In the genomic region with DNA sequence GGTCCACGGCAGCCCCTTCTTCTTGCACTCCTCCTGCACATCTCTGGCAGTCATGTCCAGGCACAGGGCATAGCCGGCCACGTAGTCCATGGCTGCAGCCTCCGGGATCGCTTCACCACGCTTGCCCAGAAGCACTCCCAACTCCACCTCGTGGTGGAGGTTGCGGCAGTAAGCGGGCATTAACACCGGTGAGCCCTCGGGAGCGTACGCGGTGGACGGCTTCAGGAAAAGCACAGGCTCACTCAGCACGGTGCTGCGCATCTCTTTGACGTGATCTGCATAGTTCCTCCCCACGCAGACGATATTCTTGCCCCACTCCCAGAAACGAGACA, we compare ENCODE assay signal across 8 mouse cellular contexts. TPM values are rescaled to one million over a fixed set of nuclear protein-coding genes. Genes with fewer than 3 reads are reported as not detected.
DNase-seq lines count a peak whose midpoint lies in the region; ATAC-seq and TF ChIP-seq lines count a peak whose summit lies in the region.

No protein-coding gene starts in this region.

- no peaks in the 10 kb centered on the region for H3K9me3 ChIP-seq in heart, embryonic 11.5 days (replicated peaks; ENCODE audit: control insufficient read depth, low read length)
- H3K9me3 ChIP-seq in ES-Bruce4 (replicated peaks; ENCODE audit: control insufficient read depth, insufficient read depth, low read length, poor library complexity, severe bottlenecking) = no peaks in the 10 kb centered on the region
- no peaks in the 10 kb centered on the region for H3K9me3 ChIP-seq in forebrain, embryonic 12.5 days
- no peaks in the 10 kb centered on the region for H3K9me3 ChIP-seq in liver, embryonic 14.5 days (ENCODE audit: control insufficient read depth, low read length)

- DNase-seq in heart, adult 8-10 months (ENCODE audit: low spot score) = no peak
- no peak for DNase-seq in liver, embryonic 14.5 days (ENCODE audit: low read depth in 3 of 3, low spot score in 3 of 3)
- DNase-seq in thymus, postnatal 36 days = no peak
- no peak for DNase-seq in frontal cortex, postnatal 25 days (ENCODE audit: low spot score in 2 of 2)
- DNase-seq in thymus, postnatal 10 days (ENCODE audit: low spot score in 2 of 2) = no peak

- peak overlapping the region; percentile 99 for H3K27ac ChIP-seq in heart, embryonic 11.5 days (ENCODE audit: low read depth, low read length)
- peak overlapping the region; percentile 65 for H3K27ac ChIP-seq in ES-Bruce4 (ENCODE audit: insufficient read depth, low read length)
- H3K27ac ChIP-seq in forebrain, embryonic 12.5 days = peak overlapping the region; percentile 91
- peak overlapping the region; percentile 92 for H3K27ac ChIP-seq in liver, embryonic 14.5 days

- WGBS in heart, embryonic 11.5 days (ENCODE audit: insufficient replicate concordance) = under 1% methylated on average over 21 of the region's 21 CpGs
- WGBS in forebrain, embryonic 12.5 days = under 1% methylated on average over 21 of the region's 21 CpGs
- 0% methylated on average over 21 of the region's 21 CpGs for WGBS in liver, embryonic 14.5 days (ENCODE audit: insufficient replicate concordance)

- TF ChIP-seq CTCF in ES-Bruce4 (IDR thresholded peaks at IDR 0.05; ENCODE audit: low read depth, low read length) = no peak
- peak; percentile 71 for TF ChIP-seq CTCF in liver, embryonic 14.5 days (IDR thresholded peaks at IDR 0.05; ENCODE audit: low read depth)

- peak overlapping the region; percentile 57 for H3K4me3 ChIP-seq in heart, embryonic 11.5 days (ENCODE audit: low read depth, low read length)
- H3K4me3 ChIP-seq in ES-Bruce4 (ENCODE audit: low read depth, low read length) = peak overlapping the region; percentile 69
- peak overlapping the region; percentile 80 for H3K4me3 ChIP-seq in forebrain, embryonic 12.5 days (replicated peaks)
- peak overlapping the region; percentile 71 to 83 for H3K4me3 ChIP-seq in liver, embryonic 14.5 days (ENCODE audit: insufficient read depth in 1 of 2, low read depth in 2 of 2, low read length in 2 of 2)

- H3K27me3 ChIP-seq in heart, embryonic 11.5 days (ENCODE audit: control insufficient read depth, insufficient read depth, low read length) = peaks cover 7% of the 10 kb centered on the region; the same call in 1 of the 2 replicates
- no peaks in the 10 kb centered on the region for H3K27me3 ChIP-seq in ES-Bruce4 (ENCODE audit: control insufficient read depth, insufficient read depth, low read length, poor library complexity, severe bottlenecking)
- peaks cover 19% of the 10 kb centered on the region for H3K27me3 ChIP-seq in forebrain, embryonic 12.5 days
- no peaks in the 10 kb centered on the region for H3K27me3 ChIP-seq in liver, embryonic 14.5 days (ENCODE audit: control insufficient read depth, insufficient read depth, low read length)

- TF ChIP-seq POLR2A in ES-Bruce4 (IDR thresholded peaks at IDR 0.05; ENCODE audit: insufficient read depth, low read length) = no peak

- no peak for TF ChIP-seq EP300 in ES-Bruce4 (IDR thresholded peaks at IDR 0.05; ENCODE audit: insufficient read depth, low read depth, low read length)
- no peak for TF ChIP-seq EP300 in liver, embryonic 14.5 days (IDR thresholded peaks at IDR 0.05; ENCODE audit: low read depth)

- peak overlapping the region; percentile 85 for H3K4me2 ChIP-seq in heart, embryonic 11.5 days
- peak overlapping the region; percentile 83 for H3K4me2 ChIP-seq in forebrain, embryonic 12.5 days
- H3K4me2 ChIP-seq in liver, embryonic 14.5 days (ENCODE audit: low read depth) = peak overlapping the region; percentile 89

- 0 out of 2 replicates have a peak, but pooled peaks cover 3% of the 10 kb centered on the region for H3K36me3 ChIP-seq in heart, embryonic 11.5 days (ENCODE audit: control insufficient read depth, insufficient read depth, low read length)
- H3K36me3 ChIP-seq in ES-Bruce4 (ENCODE audit: control insufficient read depth, insufficient read depth, low read length, poor library complexity, severe bottlenecking) = no peaks in the 10 kb centered on the region
- peaks cover 8% of the 10 kb centered on the region for H3K36me3 ChIP-seq in forebrain, embryonic 12.5 days (replicated peaks)
- peaks cover 18% of the 10 kb centered on the region for H3K36me3 ChIP-seq in liver, embryonic 14.5 days (replicated peaks; ENCODE audit: control insufficient read depth, insufficient read depth, low read depth)

- peak overlapping the region; percentile 80 for H3K9ac ChIP-seq in heart, embryonic 11.5 days (ENCODE audit: low read depth, low read length)
- peak overlapping the region; percentile 18 for H3K9ac ChIP-seq in ES-Bruce4 (ENCODE audit: low read depth, poor library complexity, severe bottlenecking)
- peak overlapping the region; percentile 71 for H3K9ac ChIP-seq in forebrain, embryonic 12.5 days
- peak overlapping the region; percentile 86 for H3K9ac ChIP-seq in liver, embryonic 14.5 days (replicated peaks)

- peak; percentile 57 for ATAC-seq in heart, embryonic 11.5 days (replicated peaks; ENCODE audit: insufficient number of reproducible peaks, low FRiP score, low TSS enrichment)
- ATAC-seq in forebrain, embryonic 12.5 days (ENCODE audit: low FRiP score) = peak; percentile 63
- peak; percentile 44 for ATAC-seq in liver, embryonic 14.5 days (ENCODE audit: insufficient read depth)

- peaks cover 10% of the 10 kb centered on the region; the same call in 1 of the 2 replicates for H3K4me1 ChIP-seq in heart, embryonic 11.5 days (ENCODE audit: control insufficient read depth, insufficient read depth, low read length)
- H3K4me1 ChIP-seq in ES-Bruce4 (ENCODE audit: control insufficient read depth, insufficient read depth, low read length) = peaks cover 2% of the 10 kb centered on the region
- H3K4me1 ChIP-seq in forebrain, embryonic 12.5 days = peaks cover 24% of the 10 kb centered on the region
- peaks cover 18 to 21% of the 10 kb centered on the region in 2 experiments for H3K4me1 ChIP-seq in liver, embryonic 14.5 days (replicated peaks; ENCODE audit: control insufficient read depth in 2 of 2, insufficient read depth in 2 of 2, low read length in 1 of 2)

RNA-seq across cellular contexts. Expression of gene Fahd1, which starts 0.5 kb away (rescaled TPM):
- polyA plus RNA-seq in heart, embryonic 11.5 days (2014; fragmentation: Nextera tagmentation; extraction: Ambion mirVana) = 38.0 and 39.5 TPM in 2 replicates
- total RNA-seq in heart, adult 8-10 months (2022) = 10 to 100 TPM; 85.1 to 94.4 (median 88.7) TPM
- 11.2 and 11.7 TPM in 2 replicates for polyA plus RNA-seq in ES-Bruce4 (2011; ENCODE audit: insufficient read depth, insufficient read length, low read depth, missing spikeins)
- 17.3 and 17.7 TPM in 2 replicates for polyA plus RNA-seq in forebrain, embryonic 12.5 days (2016; fragmentation: Nextera tagmentation; extraction: Ambion mirVana)
- polyA plus RNA-seq in liver, embryonic 14.5 days (2012; rRNA removed) = 18.6 and 24.0 TPM in 2 replicates
- polyA plus RNA-seq in liver, embryonic 14.5 days (2014; fragmentation: Nextera tagmentation; extraction: Ambion mirVana) = 37.2 and 40.1 TPM in 2 replicates

RNA-seq across cellular contexts. Expression of gene Hagh, which starts 9.8 kb away (rescaled TPM):
- polyA plus RNA-seq in heart, embryonic 11.5 days (2014; fragmentation: Nextera tagmentation; extraction: Ambion mirVana) = 42.6 and 48.8 TPM in 2 replicates
- total RNA-seq in heart, adult 8-10 months (2022) = 10 to 100 TPM; 78.0 to 97.5 (median 87.2) TPM
- 26.9 and 30.2 TPM in 2 replicates for polyA plus RNA-seq in ES-Bruce4 (2011; ENCODE audit: insufficient read depth, insufficient read length, low read depth, missing spikeins)
- 24.8 and 27.1 TPM in 2 replicates for polyA plus RNA-seq in forebrain, embryonic 12.5 days (2016; fragmentation: Nextera tagmentation; extraction: Ambion mirVana)
- polyA plus RNA-seq in liver, embryonic 14.5 days (2012; rRNA removed) = 49.8 and 65.9 TPM in 2 replicates
- 109 and 120 TPM in 2 replicates for polyA plus RNA-seq in liver, embryonic 14.5 days (2014; fragmentation: Nextera tagmentation; extraction: Ambion mirVana)

RNA-seq across cellular contexts. Expression of gene Igfals, which starts 16.1 kb away (rescaled TPM):
- 0.14 TPM in 1 of 2 replicates, not detected in the other for polyA plus RNA-seq in heart, embryonic 11.5 days (2014; fragmentation: Nextera tagmentation; extraction: Ambion mirVana)
- 10 to 100 TPM in 2 of 4 experiments, 1 to 10 TPM in 2; 7.8 to 14.5 (median 11.1) TPM for total RNA-seq in heart, adult 8-10 months (2022)
- polyA plus RNA-seq in ES-Bruce4 (2011; ENCODE audit: insufficient read depth, insufficient read length, low read depth, missing spikeins) = 3.0 and 3.8 TPM in 2 replicates
- polyA plus RNA-seq in forebrain, embryonic 12.5 days (2016; fragmentation: Nextera tagmentation; extraction: Ambion mirVana) = 0.20 TPM in 1 of 2 replicates, not detected in the other
- polyA plus RNA-seq in liver, embryonic 14.5 days (2012; rRNA removed) = 3.4 and 4.3 TPM in 2 replicates
- 4.7 and 6.3 TPM in 2 replicates for polyA plus RNA-seq in liver, embryonic 14.5 days (2014; fragmentation: Nextera tagmentation; extraction: Ambion mirVana)

RNA-seq across cellular contexts. Expression of gene Nubp2, which starts 36.5 kb away (rescaled TPM):
- polyA plus RNA-seq in heart, embryonic 11.5 days (2014; fragmentation: Nextera tagmentation; extraction: Ambion mirVana) = 42.3 and 43.3 TPM in 2 replicates
- 10 to 100 TPM; 17.2 to 20.1 (median 19.2) TPM for total RNA-seq in heart, adult 8-10 months (2022)
- 29.8 and 39.0 TPM in 2 replicates for polyA plus RNA-seq in ES-Bruce4 (2011; ENCODE audit: insufficient read depth, insufficient read length, low read depth, missing spikeins)
- polyA plus RNA-seq in forebrain, embryonic 12.5 days (2016; fragmentation: Nextera tagmentation; extraction: Ambion mirVana) = 62.9 and 64.4 TPM in 2 replicates
- 30.8 and 33.1 TPM in 2 replicates for polyA plus RNA-seq in liver, embryonic 14.5 days (2012; rRNA removed)
- 76.7 and 80.1 TPM in 2 replicates for polyA plus RNA-seq in liver, embryonic 14.5 days (2014; fragmentation: Nextera tagmentation; extraction: Ambion mirVana)

RNA-seq across cellular contexts. Expression of gene Spsb3, which starts 36.7 kb away (rescaled TPM):
- polyA plus RNA-seq in heart, embryonic 11.5 days (2014; fragmentation: Nextera tagmentation; extraction: Ambion mirVana) = 25.2 and 26.5 TPM in 2 replicates
- total RNA-seq in heart, adult 8-10 months (2022) = 10 to 100 TPM; 25.8 to 29.3 (median 27.7) TPM
- 10.5 and 13.8 TPM in 2 replicates for polyA plus RNA-seq in ES-Bruce4 (2011; ENCODE audit: insufficient read depth, insufficient read length, low read depth, missing spikeins)
- polyA plus RNA-seq in forebrain, embryonic 12.5 days (2016; fragmentation: Nextera tagmentation; extraction: Ambion mirVana) = 47.3 and 50.7 TPM in 2 replicates
- 26.3 and 28.4 TPM in 2 replicates for polyA plus RNA-seq in liver, embryonic 14.5 days (2012; rRNA removed)
- 37.5 and 40.2 TPM in 2 replicates for polyA plus RNA-seq in liver, embryonic 14.5 days (2014; fragmentation: Nextera tagmentation; extraction: Ambion mirVana)

Comparison
In these comparisons a context has a peak if more than half of its experiments do, and no peak if none do; other contexts are left out.
1. H3K9ac ChIP-seq: peak in every context shown above with its lines; median percentile 86 in liver, embryonic 14.5 days; 80 in heart, embryonic 11.5 days; 71 in forebrain, embryonic 12.5 days; 18 in ES-Bruce4.